Mouse (Mus musculus) gastrocnemius, adult 18-20 months (tissue): Measurements from ENCODE around the gene Gm10352. TPM values are rescaled to one million over a fixed set of nuclear protein-coding genes. Genes with fewer than 3 reads are reported as not detected.
"Not testable (repeated sequence)": the region's sequence is repeated elsewhere in the genome, so short reads cannot be mapped to it uniquely, and the experiment has no call there.

ENCODE experiments used
- DNase-seq: peaks from one replicate; pipeline ENCODE4 v3.0.0; 2021; ENCODE audit warnings: low spot score
- long read RNA-seq, 2 experiments: library from polyadenylated mRNA; stranded (forward); transcript quantifications; one replicate each; pipeline ENCODE4 v2.0.0; 2021
- total RNA-seq, 2 experiments: library from RNA; stranded (reverse); gene quantifications; 2 replicates each; pipeline ENCODE4 v1.2.3; 2021

Gm10352 gene
- not detected for total RNA-seq
- long read RNA-seq, experiment 1: 0 reads
- long read RNA-seq, experiment 2: 0 reads

GRCm38 (mm10) chrY:2900689-2901088 is at the start of gene Gm10352:
Gm10352 (plus strand) TSS chrY:2900989.
- not testable (repeated sequence) for DNase-seq

- not testable (repeated sequence) for DNase-seq
These were observed 31.5 kb downstream of the Gm10352 start, which contains the start of gene Gm29289 for GRCm38 (mm10) chrY:2932282-2932681. Gm29289 (plus strand) TSS chrY:2932582.

Other genes with a start within 250 kb of the Gm10352 start
- gene Sry, start 237.3 kb upstream of the Gm10352 start, total RNA-seq: not detected
- not detected for gene H2al2b, start 180.3 kb upstream of the Gm10352 start, total RNA-seq
- gene Gm4064, start 104.8 kb upstream of the Gm10352 start, total RNA-seq: not detected
- gene Rbmy, start 70.3 kb upstream of the Gm10352 start, total RNA-seq: not detected
- not detected for gene Gm10256, start 70.3 kb upstream of the Gm10352 start, total RNA-seq
- gene Gm29289, start 31.6 kb downstream of the Gm10352 start, total RNA-seq: not detected